Comparison of ENCODE assay signal across 15 mouse cellular contexts in genomic region chr14:105480048-105480447, GRCm38 (mm10).
DNase-seq lines count a peak whose midpoint lies in the region; ATAC-seq and TF ChIP-seq lines count a peak whose summit lies in the region.
"Had no signal": no experiment of that assay in that cellular context is flagged by ENCODE, and none has a peak within 500 bp of the region (broad histone marks: within the 10 kb centered on the region; RNA-seq: fewer than 3 reads in every experiment).

No protein-coding gene starts in this region.

- WGBS in forebrain, embryonic 10.5 days: 39% methylated on average over 9 of the region's 9 CpGs
- 53% methylated on average over 9 of the region's 9 CpGs for WGBS in forebrain, embryonic 14.5 days
- WGBS in liver, embryonic 11.5 days: 25% methylated on average over 9 of the region's 9 CpGs
- 30% methylated on average over 9 of the region's 9 CpGs for WGBS in liver, postnatal 0 days (ENCODE audit: insufficient replicate concordance)
- WGBS in embryonic facial prominence, embryonic 14.5 days: 10% methylated on average over 9 of the region's 9 CpGs

- H3K27me3 ChIP-seq in forebrain, embryonic 10.5 days (ENCODE audit: poor library complexity, severe bottlenecking): peaks cover 77% of the 10 kb centered on the region
- peaks cover 5% of the 10 kb centered on the region; the same call in 1 of the 2 replicates for H3K27me3 ChIP-seq in forebrain, embryonic 14.5 days (replicated peaks; ENCODE audit: control insufficient read depth, insufficient read depth, low read length)
- H3K27me3 ChIP-seq in liver, embryonic 11.5 days (replicated peaks; ENCODE audit: control insufficient read depth, insufficient read depth, low read length): peaks cover 2% of the 10 kb centered on the region; the same call in 1 of the 2 replicates
- H3K27me3 ChIP-seq in liver, postnatal 0 days (ENCODE audit: insufficient read depth, low read length): no peaks in the 10 kb centered on the region
- no peaks in the 10 kb centered on the region for H3K27me3 ChIP-seq in embryonic facial prominence, embryonic 14.5 days (replicated peaks; ENCODE audit: control insufficient read depth, insufficient read depth, low read length)
- H3K27me3 ChIP-seq in megakaryocyte, embryonic 14.5 days (replicated peaks): peaks cover 6% of the 10 kb centered on the region
- H3K27me3 ChIP-seq: kidney, embryonic 15.5 days had no signal

- no peak overlapping the region for H3K9ac ChIP-seq in forebrain, embryonic 14.5 days (ENCODE audit: low read length)
- H3K9ac ChIP-seq in liver, embryonic 11.5 days (ENCODE audit: low read depth, low read length): no peak overlapping the region
- H3K9ac ChIP-seq in liver, postnatal 0 days (replicated peaks): no peak overlapping the region
- H3K9ac ChIP-seq in embryonic facial prominence, embryonic 14.5 days (ENCODE audit: low read depth, low read length): no peak overlapping the region
- H3K9ac ChIP-seq: kidney, embryonic 15.5 days; neural tube, embryonic 13.5 days had no signal

- no peak for DNase-seq in forebrain, embryonic 10.5 days (ENCODE audit: extremely low spot score, low spot score)
- no peak for DNase-seq in forebrain, embryonic 14.5 days (ENCODE audit: low spot score)
- no peak for DNase-seq in liver, embryonic 11.5 days (ENCODE audit: low spot score)
- no peak for DNase-seq in liver, postnatal 0 days
- peak; percentile 74 for DNase-seq in embryonic facial prominence, embryonic 14.5 days (ENCODE audit: low spot score)
- DNase-seq in layer of hippocampus, adult 11-12 months (ENCODE audit: low spot score): no peak
- DNase-seq in adrenal gland, adult 2 months: no peak
- DNase-seq: cerebellum, postnatal 10 days; thymus, adult 2 months had no signal

- H3K4me2 ChIP-seq in forebrain, embryonic 14.5 days (ENCODE audit: low read length): no peak overlapping the region
- H3K4me2 ChIP-seq in liver, embryonic 11.5 days: peak overlapping the region; percentile 43
- H3K4me2 ChIP-seq in liver, postnatal 0 days (ENCODE audit: low read depth, low read length): no peak overlapping the region
- H3K4me2 ChIP-seq in embryonic facial prominence, embryonic 14.5 days (ENCODE audit: low read depth, low read length): peak overlapping the region; percentile 41
- H3K4me2 ChIP-seq: kidney, embryonic 15.5 days; neural tube, embryonic 13.5 days had no signal

- peak overlapping the region; percentile 8; the same call in 1 of the 2 replicates for H3K4me3 ChIP-seq in forebrain, embryonic 10.5 days
- H3K4me3 ChIP-seq in forebrain, embryonic 14.5 days (ENCODE audit: low read depth, low read length): no peak overlapping the region
- H3K4me3 ChIP-seq in liver, embryonic 11.5 days (ENCODE audit: low read depth, low read length): no peak overlapping the region
- H3K4me3 ChIP-seq in liver, postnatal 0 days (ENCODE audit: low read depth, low read length): no peak overlapping the region
- H3K4me3 ChIP-seq in embryonic facial prominence, embryonic 14.5 days (ENCODE audit: low read depth, low read length): peak overlapping the region; percentile 4; the same call in 1 of the 2 replicates
- peak overlapping the region; percentile 64 for H3K4me3 ChIP-seq in megakaryocyte, embryonic 14.5 days (replicated peaks)
- H3K4me3 ChIP-seq: kidney, embryonic 15.5 days; neural tube, embryonic 13.5 days had no signal

- TF ChIP-seq CTCF in liver, postnatal 0 days (IDR thresholded peaks at IDR 0.05; ENCODE audit: low read depth): no peak

- ATAC-seq in forebrain, embryonic 14.5 days: no peak
- ATAC-seq in liver, embryonic 11.5 days (replicated peaks; ENCODE audit: low FRiP score): no peak
- ATAC-seq in liver, postnatal 0 days: no peak
- ATAC-seq in embryonic facial prominence, embryonic 14.5 days (ENCODE audit: low read depth): no peak; the same call in 1 of the 2 replicates
- ATAC-seq: activated CD4-positive, CD25-positive, alpha-beta regulatory T cell, adult 4 months had no signal

- TF ChIP-seq EP300 in liver, postnatal 0 days (IDR thresholded peaks at IDR 0.05; ENCODE audit: low read depth): no peak

- H3K9me3 ChIP-seq in forebrain, embryonic 10.5 days: no peaks in the 10 kb centered on the region
- no peaks in the 10 kb centered on the region for H3K9me3 ChIP-seq in forebrain, embryonic 14.5 days (replicated peaks; ENCODE audit: control insufficient read depth, low read length)
- no peaks in the 10 kb centered on the region for H3K9me3 ChIP-seq in liver, embryonic 11.5 days (ENCODE audit: control insufficient read depth, low read length)
- H3K9me3 ChIP-seq in liver, postnatal 0 days (ENCODE audit: low read length): no peaks in the 10 kb centered on the region
- H3K9me3 ChIP-seq in embryonic facial prominence, embryonic 14.5 days (ENCODE audit: control insufficient read depth, low read length): no peaks in the 10 kb centered on the region
- H3K9me3 ChIP-seq in megakaryocyte, embryonic 14.5 days: 0 out of 2 replicates have a peak, but pooled peaks cover 2% of the 10 kb centered on the region
- H3K9me3 ChIP-seq: kidney, embryonic 15.5 days; neural tube, embryonic 13.5 days had no signal

- no peaks in the 10 kb centered on the region for H3K36me3 ChIP-seq in forebrain, embryonic 10.5 days (replicated peaks)
- H3K36me3 ChIP-seq in forebrain, embryonic 14.5 days (ENCODE audit: control insufficient read depth, insufficient read depth, low read length): no peaks in the 10 kb centered on the region
- no peaks in the 10 kb centered on the region for H3K36me3 ChIP-seq in liver, embryonic 11.5 days (ENCODE audit: control insufficient read depth, insufficient read depth, low read length)
- H3K36me3 ChIP-seq in liver, postnatal 0 days (replicated peaks; ENCODE audit: insufficient read depth, low read length): no peaks in the 10 kb centered on the region
- no peaks in the 10 kb centered on the region for H3K36me3 ChIP-seq in embryonic facial prominence, embryonic 14.5 days (ENCODE audit: control insufficient read depth, insufficient read depth, low read length)
- no peaks in the 10 kb centered on the region for H3K36me3 ChIP-seq in megakaryocyte, embryonic 14.5 days (replicated peaks; ENCODE audit: low read length)
- H3K36me3 ChIP-seq: G1E; kidney, embryonic 15.5 days; neural tube, embryonic 13.5 days had no signal

- peak overlapping the region; percentile 66; the same call in 1 of the 2 replicates for H3K27ac ChIP-seq in forebrain, embryonic 10.5 days
- H3K27ac ChIP-seq in forebrain, embryonic 14.5 days (ENCODE audit: low read depth, low read length): no peak overlapping the region
- H3K27ac ChIP-seq in liver, embryonic 11.5 days (ENCODE audit: low read depth, low read length): no peak overlapping the region
- H3K27ac ChIP-seq in liver, postnatal 0 days (ENCODE audit: low read depth): no peak overlapping the region
- H3K27ac ChIP-seq in embryonic facial prominence, embryonic 14.5 days (replicated peaks; ENCODE audit: low read depth, low read length): no peak overlapping the region
- H3K27ac ChIP-seq: kidney, embryonic 15.5 days; macrophage; neural tube, embryonic 13.5 days had no signal

- H3K4me1 ChIP-seq in forebrain, embryonic 10.5 days: peaks cover 48% of the 10 kb centered on the region
- peaks cover 8% of the 10 kb centered on the region; the same call in 1 of the 2 replicates for H3K4me1 ChIP-seq in forebrain, embryonic 14.5 days (ENCODE audit: control insufficient read depth, insufficient read depth, low read length)
- H3K4me1 ChIP-seq in liver, embryonic 11.5 days (replicated peaks; ENCODE audit: control insufficient read depth, insufficient read depth, low read length): no peaks in the 10 kb centered on the region
- no peaks in the 10 kb centered on the region for H3K4me1 ChIP-seq in liver, postnatal 0 days (ENCODE audit: insufficient read depth)
- peaks cover 19% of the 10 kb centered on the region for H3K4me1 ChIP-seq in embryonic facial prominence, embryonic 14.5 days (ENCODE audit: control insufficient read depth, insufficient read depth, low read length)
- H3K4me1 ChIP-seq in megakaryocyte, embryonic 14.5 days: peaks cover 15% of the 10 kb centered on the region

Comparison
In these comparisons a context has a peak if more than half of its experiments do, and no peak if none do; other contexts are left out.
1. H3K4me3 ChIP-seq: peak in forebrain, embryonic 10.5 days (single experiment), embryonic facial prominence, embryonic 14.5 days (single experiment) and megakaryocyte, embryonic 14.5 days (single experiment); none in forebrain, embryonic 14.5 days (single experiment), liver, embryonic 11.5 days (single experiment) and liver, postnatal 0 days (single experiment).
2. H3K4me2 ChIP-seq: peak in liver, embryonic 11.5 days (single experiment) and embryonic facial prominence, embryonic 14.5 days (single experiment); none in forebrain, embryonic 14.5 days (single experiment) and liver, postnatal 0 days (single experiment).